Mouse (Mus musculus) stomach, postnatal 0 days (tissue): ENCODE data around the gene Src. TPM values are rescaled to one million over a fixed set of nuclear protein-coding genes. Genes with fewer than 3 reads are reported as not detected.
"Not testable (repeated sequence)": the region's sequence is repeated elsewhere in the genome, so short reads cannot be mapped to it uniquely, and the experiment has no call there.

Experiments
- ATAC-seq: fragments of 200-750 bp; cut with Nextera tagmentation; 2 replicates; pipeline ENCODE4 v1.8.0; 2017; ENCODE audit not compliant: low FRiP score, low TSS enrichment
- DNase-seq: peaks from one replicate; pipeline ENCODE4 v3.0.0-alpha.2; 2016; ENCODE audit warnings: low spot score
- H3K27ac ChIP-seq: fragments of 300-500 bp; sonication (generic); replicated peaks from 2 replicates; pipeline ENCODE4 v1.5.1; 2014; ENCODE audit warnings: mild to moderate bottlenecking, control low read depth
- H3K27me3 ChIP-seq: fragments of 300-500 bp; sonication (generic); 2 replicates; pipeline ENCODE4 v1.6.1; 2014; ENCODE audit warnings: low read length; ENCODE audit not compliant: control insufficient read depth, insufficient read depth
- H3K36me3 ChIP-seq: fragments of 300-500 bp; sonication (generic); 2 replicates; pipeline ENCODE4 v1.6.1; 2014; ENCODE audit warnings: low read length, mixed read lengths; ENCODE audit not compliant: control insufficient read depth, insufficient read depth
- H3K4me1 ChIP-seq: fragments of 300-500 bp; sonication (generic); replicated peaks from 2 replicates; pipeline ENCODE4 v1.6.1; 2014; ENCODE audit warnings: antibody characterized with exemption; ENCODE audit not compliant: control insufficient read depth, insufficient read depth
- H3K4me2 ChIP-seq: fragments of 300-500 bp; sonication (generic); replicated peaks from 2 replicates; pipeline ENCODE4 v1.6.1; 2014; ENCODE audit warnings: low read depth, mild to moderate bottlenecking, control low read depth, moderate library complexity
- H3K4me3 ChIP-seq: fragments of 300-500 bp; sonication (generic); 2 replicates; pipeline ENCODE4 v1.5.1; 2014; ENCODE audit warnings: low read depth, low read length, control low read depth
- H3K9ac ChIP-seq: fragments of 300-500 bp; sonication (generic); 2 replicates; pipeline ENCODE4 v1.6.1; 2014; ENCODE audit warnings: mild to moderate bottlenecking, low read length, control low read depth, mixed read lengths
- H3K9me3 ChIP-seq: fragments of 300-500 bp; sonication (generic); 2 replicates; pipeline ENCODE4 v1.6.1; 2016; ENCODE audit warnings: low read length; ENCODE audit not compliant: control insufficient read depth
- CTCF ChIP-seq: IDR thresholded peaks from 2 replicates; pipeline ENCODE4 v1.5.1; 2016; ENCODE audit warnings: antibody characterized with exemption, low read depth, mild to moderate bottlenecking, moderate library complexity
- EP300 ChIP-seq: optimal IDR thresholded peaks from 2 replicates; pipeline ENCODE3; 2016; ENCODE audit warnings: antibody characterized with exemption
- WGBS: fragments of 180-500 bp; shearing (Covaris S2); extraction: QIAGEN DNeasy Blood & Tissue Kit; methylation state at CpG from one replicate; pipeline ENCODE4 v1.1.7; 2014; 5-methylcytosine and 5-hydroxymethylcytosine counted together
- polyA plus RNA-seq: library from polyadenylated mRNA; unstranded; fragments of >200 nt; fragmentation: Nextera tagmentation; extraction: Ambion mirVana; gene quantifications from 2 replicates; pipeline ENCODE4 v1.2.1, GENCODE M21; 2015

The Src gene
- polyA plus RNA-seq, 1 experiment from 2014 or later = 12.0 TPM

DNA sequence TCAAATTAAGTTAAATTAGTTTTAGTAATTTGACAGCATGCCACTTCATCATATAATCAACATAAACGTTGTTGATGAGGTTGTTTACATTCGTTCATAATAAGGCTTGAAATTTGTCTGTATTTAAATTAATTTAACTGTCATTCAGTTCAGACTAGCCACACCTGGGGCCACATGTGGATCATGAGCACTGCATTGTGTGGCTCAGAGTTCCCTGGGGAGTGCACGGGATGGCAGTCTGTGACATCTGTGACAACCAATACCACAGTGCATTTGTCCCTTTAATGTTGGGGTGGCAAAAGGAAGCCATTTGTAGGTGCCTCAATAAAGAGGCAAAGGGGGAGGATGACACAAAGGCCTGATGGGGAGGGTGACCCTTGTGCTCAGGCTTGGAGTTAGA is 41.2 kb upstream of the Src start:
- Histone ChIP-seq H3K4me3 (no peak overlapping the region), H3K9ac (no peak overlapping the region), H3K4me2 (no peak overlapping the region), H3K27ac (0 out of 2 replicates have a peak overlapping the region, but pooled peaks have one; percentile 30), H3K4me1 (peaks cover 2% of the 10 kb centered on the region), H3K36me3 (peaks cover 2% of the 10 kb centered on the region; the same call in 1 of the 2 replicates), H3K9me3 (no peaks in the 10 kb centered on the region), H3K27me3 (no peaks in the 10 kb centered on the region)
- TF ChIP-seq EP300 (no peak), CTCF (no peak)
- ATAC-seq = no peak
- WGBS = 64% methylated on average over 3 of the region's 3 CpGs
- DNase-seq = no peak

DNA sequence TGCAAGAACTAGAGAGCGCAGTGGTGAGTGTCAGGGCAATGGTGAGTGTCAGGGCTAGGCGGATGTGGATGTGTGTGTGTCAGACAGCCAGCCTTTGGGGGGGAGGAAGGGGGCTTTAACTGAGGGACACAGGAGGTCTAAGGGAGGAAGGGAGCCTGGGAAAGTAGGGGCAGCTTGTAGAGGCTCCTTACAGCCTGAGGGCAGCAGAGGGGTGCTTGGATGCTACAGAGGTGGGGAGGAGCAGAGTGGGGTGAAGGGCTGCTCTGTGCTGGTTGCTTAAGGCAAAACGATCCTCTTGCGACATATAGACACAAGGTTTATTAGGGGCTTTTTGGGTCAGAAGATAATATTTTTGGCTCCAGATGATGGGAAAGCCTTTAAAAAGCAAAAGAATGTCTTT is 33.4 kb upstream of the Src start:
- Histone ChIP-seq H3K4me1 (no peaks in the 10 kb centered on the region), H3K27me3 (no peaks in the 10 kb centered on the region), H3K4me3 (no peak overlapping the region), H3K9ac (no peak overlapping the region), H3K4me2 (no peak overlapping the region), H3K9me3 (no peaks in the 10 kb centered on the region), H3K36me3 (peaks cover 3% of the 10 kb centered on the region; the same call in 1 of the 2 replicates), H3K27ac (no peak overlapping the region)
- 76% methylated on average over 4 of the region's 4 CpGs for WGBS
- ATAC-seq (no peak), DNase-seq (no peak)
- no peak for TF ChIP-seq EP300
- 0 out of 2 replicates have a peak, but pooled peaks have one; percentile 10 for TF ChIP-seq CTCF

DNA sequence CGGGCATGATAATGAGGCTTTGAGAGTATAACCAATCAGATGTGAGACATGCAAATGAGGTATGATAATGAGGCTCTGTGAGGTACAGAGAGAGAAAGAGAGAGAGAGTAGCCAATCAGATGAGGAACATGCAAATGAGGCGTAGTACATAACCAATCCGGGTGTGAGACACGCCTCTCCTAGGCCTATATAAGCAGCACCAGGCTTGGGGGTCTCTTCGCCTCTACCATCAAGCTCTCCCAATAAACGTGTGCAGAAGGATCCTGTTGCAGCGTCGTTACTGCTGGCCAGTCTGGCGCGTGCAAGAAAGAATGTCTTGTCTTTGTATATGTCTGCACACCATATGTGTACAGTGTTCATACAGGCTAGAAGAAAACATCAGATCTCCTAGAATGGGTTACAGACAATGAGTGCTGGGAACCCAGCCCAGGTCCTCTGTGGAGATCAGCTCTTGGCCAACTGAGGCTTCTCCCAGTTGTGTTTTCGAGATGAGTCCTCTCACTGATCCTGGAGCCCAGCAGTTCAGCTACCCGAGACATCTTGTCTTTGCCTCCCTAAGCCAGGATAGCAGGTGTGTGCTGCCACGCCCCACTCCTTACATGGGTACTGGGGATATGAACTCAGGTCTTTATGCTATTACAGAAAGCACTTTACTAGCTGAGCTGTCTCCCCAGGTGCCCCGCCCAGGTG is 29.2 kb upstream of the Src start:
- not testable (repeated sequence) for H3K36me3 ChIP-seq, H3K27me3 ChIP-seq, H3K4me1 ChIP-seq, H3K4me3 ChIP-seq, ATAC-seq, H3K9ac ChIP-seq, H3K27ac ChIP-seq, H3K4me2 ChIP-seq, DNase-seq, H3K9me3 ChIP-seq
- 92% methylated on average over 14 of the region's 14 CpGs for WGBS

DNA sequence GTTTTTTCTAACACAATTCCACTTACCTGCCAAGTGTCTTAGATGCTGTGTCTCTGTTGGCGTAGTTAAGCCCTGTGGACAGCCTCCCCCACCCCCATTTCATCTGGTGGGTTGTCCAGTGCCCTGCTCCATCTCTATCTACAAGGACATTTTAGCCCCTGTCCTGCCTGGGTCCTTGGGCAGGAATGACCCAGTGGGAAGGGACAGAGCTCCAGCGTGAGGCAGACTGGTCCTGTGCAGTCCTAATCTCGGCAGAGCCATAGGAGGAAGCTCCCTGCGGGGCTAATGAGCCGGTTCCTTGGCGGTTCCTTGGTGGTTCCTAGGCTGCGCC is 28.7 kb upstream of the Src start:
- TF ChIP-seq EP300 = no peak
- no peak for TF ChIP-seq CTCF
- Histone ChIP-seq H3K36me3 (no peaks in the 10 kb centered on the region), H3K4me3 (no peak overlapping the region), H3K4me1 (no peaks in the 10 kb centered on the region), H3K4me2 (no peak overlapping the region), H3K9me3 (no peaks in the 10 kb centered on the region), H3K27ac (no peak overlapping the region), H3K9ac (no peak overlapping the region), H3K27me3 (no peaks in the 10 kb centered on the region)
- WGBS = 84% methylated on average over 7 of the region's 7 CpGs
- DNase-seq (no peak), ATAC-seq (no peak)

DNA sequence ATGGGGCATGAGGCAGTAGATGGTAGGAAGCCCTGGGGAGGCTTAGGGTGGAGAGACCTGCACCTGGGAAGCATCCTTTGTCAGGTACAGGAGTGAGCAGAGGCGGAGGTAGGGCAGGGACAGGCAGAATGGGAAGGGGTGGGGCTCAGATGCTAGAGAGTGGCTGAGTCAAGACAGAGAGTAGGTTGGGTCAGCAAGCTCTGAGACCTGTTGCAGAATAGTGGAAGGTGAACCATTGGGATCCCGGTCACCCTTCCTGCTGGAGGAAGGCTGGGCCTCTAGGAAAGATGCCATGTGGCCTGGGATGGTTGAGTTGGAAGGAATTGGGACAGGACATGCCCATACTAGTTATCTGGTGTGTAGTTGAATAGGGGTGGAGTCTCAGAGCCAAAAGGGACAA is 25.9 kb upstream of the Src start:
- Histone ChIP-seq H3K9ac (no peak overlapping the region), H3K36me3 (no peaks in the 10 kb centered on the region), H3K4me2 (no peak overlapping the region), H3K4me3 (no peak overlapping the region), H3K4me1 (no peaks in the 10 kb centered on the region), H3K27ac (peak overlapping the region; percentile 73), H3K27me3 (no peaks in the 10 kb centered on the region), H3K9me3 (no peaks in the 10 kb centered on the region)
- TF ChIP-seq CTCF (no peak), EP300 (no peak)
- ATAC-seq = peak; percentile 19; the same call in 1 of the 2 replicates
- no peak for DNase-seq
- WGBS = 74% methylated on average over 2 of the region's 2 CpGs

DNA sequence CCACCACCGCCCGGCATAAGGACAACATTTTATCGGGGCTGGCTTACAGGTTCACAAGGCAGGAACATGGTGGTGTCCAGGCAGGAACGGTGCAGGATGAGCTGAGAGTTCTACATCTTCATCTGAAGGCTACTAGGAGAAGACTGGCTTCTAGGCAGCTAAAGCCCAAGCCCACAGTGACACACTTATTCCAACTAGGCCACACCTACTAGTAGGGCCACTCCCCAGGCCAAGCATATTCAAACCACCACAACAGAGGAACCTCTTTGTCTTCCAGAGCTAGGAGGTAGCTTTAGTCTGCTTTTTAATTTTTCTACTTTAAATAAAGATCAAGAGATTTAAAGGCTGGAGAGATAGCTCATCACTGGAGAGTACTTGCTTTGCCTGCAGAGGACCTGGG is 24.7 kb upstream of the Src start:
- ATAC-seq (no peak), DNase-seq (no peak)
- H3K36me3 ChIP-seq = no peaks in the 10 kb centered on the region; the same call in 1 of the 2 replicates
- no peak overlapping the region for H3K4me3 ChIP-seq
- H3K4me2 ChIP-seq = no peak overlapping the region
- no peaks in the 10 kb centered on the region for H3K27me3 ChIP-seq
- H3K4me1 ChIP-seq = no peaks in the 10 kb centered on the region
- H3K9ac ChIP-seq = no peak overlapping the region
- WGBS = 98% methylated on average over 4 of the region's 4 CpGs
- no peaks in the 10 kb centered on the region for H3K9me3 ChIP-seq
- no peak for TF ChIP-seq EP300
- no peak for TF ChIP-seq CTCF
- H3K27ac ChIP-seq = peak overlapping the region; percentile 56; the same call in 1 of the 2 replicates
